ENCODE assay signal across 22 mouse cellular contexts in genomic region chr10:40711127-40711526, GRCm38 (mm10). TPM values are rescaled to one million over a fixed set of nuclear protein-coding genes. Genes with fewer than 3 reads are reported as not detected.
DNase-seq lines count a peak whose midpoint lies in the region; ATAC-seq lines count a peak whose summit lies in the region.
"Had no signal": no experiment of that assay in that cellular context is flagged by ENCODE, and none has a peak within 500 bp of the region (broad histone marks: within the 10 kb centered on the region; RNA-seq: fewer than 3 reads in every experiment).

No protein-coding gene starts in this region.

- intact Hi-C loops in left cerebral cortex, postnatal 14 days (cut with DNase I) = no loop called here

- DNase-seq in frontal cortex, postnatal 36 days (ENCODE audit: low spot score in 2 of 2) = no peak
- peak; percentile 3 to 61 for DNase-seq in left cerebral cortex, postnatal 14 days (ENCODE audit: low spot score in 2 of 2)
- DNase-seq in left cerebral cortex, adult 8-10 months (ENCODE audit: low spot score in 2 of 2) = no peak
- DNase-seq in right cerebral cortex, postnatal 25 days = peak; percentile 2
- DNase-seq in right cerebral cortex, postnatal 4 days = no peak
- no peak for DNase-seq in testis, postnatal 10 days (ENCODE audit: low spot score)
- DNase-seq: adrenal gland, adult 8-10 months; cerebellum, adult 2 months; cerebellum, postnatal 25 days; gastrocnemius, postnatal 25 days; heart, adult 2 months; kidney, adult 18-20 months; kidney, postnatal 36 days; layer of hippocampus, postnatal 36 days; liver, embryonic 13.5 days had no signal

- peak; percentile 45 for ATAC-seq in frontal cortex, adult (ENCODE audit: low TSS enrichment)
- no peak for ATAC-seq in megakaryocyte-erythroid progenitor cell, adult 5-6 weeks (replicated peaks; ENCODE audit: low FRiP score, low TSS enrichment, poor library complexity, severe bottlenecking)
- ATAC-seq: forebrain, embryonic 16.5 days had no signal

RNA-seq across cellular contexts. Expression of gene Mettl24, which starts 28.0 kb away (rescaled TPM):
- total RNA-seq in left cerebral cortex, postnatal 14 days (2021) = 1 to 10 TPM; 1.4 to 2.7 TPM
- 1 to 10 TPM; 2.9 to 4.3 (median 3.2) TPM for total RNA-seq in left cerebral cortex, adult 8-10 months (2022)
- total RNA-seq in megakaryocyte-erythroid progenitor cell, adult 5-6 weeks (2014; fragmentation: Nextera tagmentation) = not detected in 2 replicates
- total RNA-seq in megakaryocyte-erythroid progenitor cell, adult 5-6 weeks (2017) = not detected in 2 replicates
- total RNA-seq: G1E; hematopoietic stem cell, adult 5-6 weeks; megakaryocyte, adult 5-6 weeks; midbrain, postnatal 0 days had no signal

Comparison
In these comparisons a context has a peak if more than half of its experiments do, and no peak if none do; other contexts are left out.
1. DNase-seq: peak in left cerebral cortex, postnatal 14 days (2 of 2) and right cerebral cortex, postnatal 25 days (single experiment); none in frontal cortex, postnatal 36 days (0 of 2), left cerebral cortex, adult 8-10 months (0 of 2), right cerebral cortex, postnatal 4 days (single experiment) and testis, postnatal 10 days (single experiment).